Mouse (Mus musculus) activated CD4-positive, CD25-positive, alpha-beta regulatory T cell, adult 9 weeks (primary cell): Measurements from ENCODE around the gene Wdr75. TPM values are rescaled to one million over a fixed set of nuclear protein-coding genes. Genes with fewer than 3 reads are reported as not detected.

Experiments used
- polyA plus RNA-seq: library from polyadenylated mRNA; unstranded; fragments of 100-300 nt; shearing (Covaris generic); gene quantifications from one replicate; pipeline ENCODE4 v1.2.1, GENCODE M21; 2017

The Wdr75 gene
- 60.2 TPM for polyA plus RNA-seq

DNA sequence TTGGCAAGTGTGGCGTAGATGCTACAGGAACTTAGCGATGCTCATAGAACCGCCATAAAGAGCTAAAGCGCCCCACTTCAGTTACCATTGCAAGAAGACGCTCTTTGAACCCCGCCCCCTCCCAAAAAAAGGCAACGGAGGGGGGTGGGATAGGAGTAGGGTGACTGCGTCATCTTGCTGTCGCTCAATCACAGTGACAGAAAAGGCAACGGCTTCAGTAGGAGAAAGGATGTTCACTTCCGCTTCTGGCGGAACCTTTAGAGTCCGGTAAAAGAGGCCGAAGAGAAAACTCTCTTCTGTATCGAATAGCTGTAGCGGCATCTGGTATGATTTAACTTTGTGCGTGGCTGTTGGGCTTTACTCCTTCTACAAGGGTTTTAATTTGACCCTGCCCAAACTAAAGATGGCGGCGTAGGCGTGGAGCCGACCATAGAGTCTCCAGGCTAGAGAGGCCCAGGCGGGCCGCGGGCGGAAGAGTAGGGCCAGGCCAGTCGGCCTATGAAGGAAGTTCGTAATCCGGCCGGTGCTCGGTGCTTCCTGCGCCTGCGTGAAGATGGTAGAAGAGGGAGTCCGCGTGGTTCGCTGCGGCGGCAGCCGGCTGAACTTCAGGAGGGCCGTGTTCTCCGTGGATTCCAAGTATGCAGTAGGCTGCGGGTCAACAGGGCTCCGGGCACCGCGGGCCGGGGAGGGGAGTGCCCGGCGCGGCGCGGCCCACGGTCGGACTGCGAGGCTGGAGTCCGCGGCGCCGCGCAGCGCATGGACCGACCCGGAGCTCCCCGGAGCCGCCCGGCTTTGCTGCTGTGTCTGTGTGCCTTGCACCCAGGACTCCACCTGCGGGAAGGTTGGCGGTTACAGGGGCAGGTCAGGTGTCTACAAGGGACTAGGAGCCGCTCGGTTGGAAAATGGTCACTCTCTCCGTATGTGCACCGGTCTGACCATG lies at the start of gene Wdr75:
Wdr75 (plus strand) TSS at position 198 of the 940 bp plus-strand sequence.

Other genes with a start within 250 kb of the Wdr75 start
- gene Gm5269, start 95.1 kb downstream of the Wdr75 start, polyA plus RNA-seq: not detected
- 8.8 TPM for gene Slc40a1, start 131.4 kb downstream of the Wdr75 start, polyA plus RNA-seq